Mouse (Mus musculus): ENCODE results near the gene Gga2. TPM values are rescaled to one million over a fixed set of nuclear protein-coding genes. Genes with fewer than 3 reads are reported as not detected.

Gene Gga2
- 22.3 and 28.3 TPM in 2 replicates for polyA plus RNA-seq (2015; fragmentation: Nextera tagmentation; extraction: Ambion mirVana)

DNA sequence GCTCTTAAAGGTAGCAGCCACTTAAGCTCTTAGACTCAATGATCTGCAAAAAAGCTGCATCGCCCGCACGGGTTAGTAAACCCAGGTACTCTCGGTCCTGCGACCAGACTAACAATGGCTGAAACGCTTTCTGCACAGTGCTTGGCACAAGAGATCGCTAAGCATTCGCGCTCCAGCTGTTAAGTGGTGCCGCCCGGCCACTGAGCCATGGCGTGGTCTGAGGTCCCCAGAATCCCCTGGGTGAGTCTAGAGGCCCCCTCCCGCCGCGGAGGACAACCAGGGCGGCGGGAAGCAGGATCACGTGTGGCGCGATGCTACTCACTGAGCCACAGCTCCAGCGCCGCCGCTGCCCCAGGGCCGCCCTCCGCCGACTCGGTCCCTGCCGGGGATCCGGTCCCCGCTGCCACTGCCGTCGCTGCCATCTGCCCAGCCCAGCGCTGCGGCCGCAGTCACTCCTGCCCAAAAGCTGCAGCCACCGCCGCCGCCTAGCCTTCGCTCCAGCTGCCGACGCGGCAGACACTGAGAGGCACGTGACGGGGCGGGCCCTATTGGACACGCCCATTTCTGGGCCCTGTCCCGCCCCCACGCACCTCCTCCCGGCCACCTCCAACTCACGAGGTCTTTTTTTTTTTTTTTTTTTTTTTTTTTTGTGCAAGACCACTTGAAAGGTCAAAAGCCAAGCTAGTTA, at the start of gene Gga2:
Gga2 (minus strand) TSS at position 556 of the 688 bp plus-strand sequence.
- H3K4me2 ChIP-seq (replicated peaks; ENCODE audit: low read depth, low read length), result peak within 1 kb of the TSS; percentile 95
- ATAC-seq (peak; percentile 92), DNase-seq (ENCODE audit: low spot score) (peak; percentile 90)
- 0 out of 2 replicates have a peak, but pooled peaks have one; percentile 4 for TF ChIP-seq CTCF (IDR thresholded peaks at IDR 0.05)
- TF ChIP-seq EP300 (IDR thresholded peaks at IDR 0.05), result no peak
- H3K9ac ChIP-seq (replicated peaks; ENCODE audit: low read depth), result peak within 1 kb of the TSS; percentile 51
- H3K27ac ChIP-seq (ENCODE audit: low read length), result peak within 1 kb of the TSS; percentile 60
- peak within 1 kb of the TSS; percentile 74 for H3K4me3 ChIP-seq (ENCODE audit: low read depth, low read length)
- no peaks in the 10 kb centered on the region for H3K36me3 ChIP-seq (ENCODE audit: insufficient read depth, low read length)
- no peaks in the 10 kb centered on the region for H3K9me3 ChIP-seq (ENCODE audit: low read length)
- no peaks in the 10 kb centered on the region for H3K27me3 ChIP-seq (replicated peaks; ENCODE audit: insufficient read depth, low read length)
- peaks cover 5% of the 10 kb centered on the region; the same call in 1 of the 2 replicates for H3K4me1 ChIP-seq (ENCODE audit: insufficient read depth, low read depth, low read length)
- 3% methylated on average over 47 of the region's 50 CpGs for WGBS

DNA sequence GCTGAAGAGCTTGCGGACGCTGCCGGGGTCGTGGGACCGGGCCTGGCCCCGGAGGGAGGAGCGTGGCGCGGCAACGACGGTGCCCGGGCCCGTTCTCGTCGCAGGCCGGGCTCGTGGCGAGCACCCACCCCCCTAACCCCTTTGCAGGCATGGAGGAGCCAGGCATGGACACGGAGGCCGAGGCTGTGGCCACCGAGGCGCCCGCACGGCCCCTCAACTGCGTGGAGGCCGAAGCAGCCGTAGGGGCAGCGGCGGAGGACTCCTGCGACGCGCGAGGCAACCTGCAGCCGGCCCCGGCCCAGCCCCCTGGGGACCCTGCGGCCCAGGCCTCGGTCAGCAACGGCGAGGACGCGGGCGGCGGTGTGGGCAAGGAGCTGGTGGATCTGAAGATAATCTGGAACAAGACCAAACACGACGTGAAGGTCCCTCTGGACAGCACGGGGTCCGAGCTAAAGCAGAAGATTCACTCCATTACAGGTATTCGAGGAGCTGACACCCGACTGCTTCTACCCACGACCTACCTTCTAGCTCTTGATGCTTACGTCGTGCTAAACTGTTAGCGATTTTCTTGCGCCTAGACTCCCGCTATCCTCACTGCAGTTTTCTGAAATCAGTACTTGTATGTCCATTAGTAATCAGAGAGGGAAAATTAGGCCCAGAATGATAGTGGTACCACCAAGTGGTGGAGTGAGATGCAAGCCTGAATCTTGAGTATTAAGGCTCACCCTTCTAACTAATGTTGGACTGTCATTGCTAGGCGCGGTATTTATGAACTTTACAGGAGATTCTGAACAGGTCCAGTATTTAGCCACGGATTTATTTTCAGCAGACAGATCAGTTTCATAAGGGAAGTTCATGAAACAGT, 46.7 kb upstream of the Gga2 start:
- WGBS, result 1% methylated on average over 54 of the region's 58 CpGs
- ATAC-seq (peak; percentile 14; the same call in 1 of the 2 replicates), DNase-seq (ENCODE audit: low spot score) (peak; percentile 47)
- Histone ChIP-seq H3K4me3 (ENCODE audit: low read depth, low read length) (peak overlapping the region; percentile 90), H3K4me1 (ENCODE audit: insufficient read depth, low read depth, low read length) (peaks cover 4% of the 10 kb centered on the region; the same call in 1 of the 2 replicates), H3K9ac (replicated peaks; ENCODE audit: low read depth) (peak overlapping the region; percentile 96), H3K27ac (ENCODE audit: low read length) (peak overlapping the region; percentile 89), H3K36me3 (ENCODE audit: insufficient read depth, low read length) (peaks cover 14% of the 10 kb centered on the region; the same call in 1 of the 2 replicates), H3K4me2 (replicated peaks; ENCODE audit: low read depth, low read length) (peak overlapping the region; percentile 92), H3K9me3 (ENCODE audit: low read length) (no peaks in the 10 kb centered on the region), H3K27me3 (replicated peaks; ENCODE audit: insufficient read depth, low read length) (no peaks in the 10 kb centered on the region)
- TF ChIP-seq EP300 (IDR thresholded peaks at IDR 0.05) (no peak), CTCF (IDR thresholded peaks at IDR 0.05) (peak; percentile 52)

DNA sequence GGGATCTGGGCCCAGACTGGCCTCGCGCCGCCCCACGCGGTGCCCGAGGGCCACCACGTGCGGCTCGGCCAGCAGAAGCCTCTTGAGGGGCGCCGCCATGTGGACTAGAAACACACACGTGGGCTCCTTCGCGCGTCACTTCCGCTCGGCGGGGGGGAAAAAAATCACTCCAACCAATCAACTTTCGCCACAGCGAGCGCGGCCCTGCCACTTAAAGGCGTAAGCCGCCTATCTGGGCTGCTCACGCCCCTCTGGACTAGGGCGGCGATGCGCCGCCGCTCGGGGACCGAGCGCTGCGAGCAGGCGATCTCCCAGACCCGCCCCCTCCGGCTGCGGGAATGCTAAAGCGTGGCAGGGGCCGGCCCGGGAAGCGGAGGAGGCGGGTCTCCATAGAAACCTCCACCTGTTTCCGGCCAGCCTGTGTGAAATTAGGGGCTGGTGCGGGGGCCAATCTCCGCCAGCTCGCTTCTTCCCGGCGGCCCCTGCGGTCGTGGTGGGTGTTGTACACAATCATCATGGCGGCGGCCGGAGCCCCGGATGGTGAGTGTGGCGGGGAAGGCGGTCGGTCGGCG, 46.0 kb upstream of the Gga2 start, which contains the start of the genes Ubfd1 and Ears2:
Ubfd1 (plus strand) TSS at position 231 of the 572 bp plus-strand sequence.
Ears2 (minus strand) TSS at position 319 of the 572 bp plus-strand sequence.
- peak within 1 kb of the TSS; percentile 90 for H3K4me3 ChIP-seq (ENCODE audit: low read depth, low read length)
- peak within 1 kb of the TSS; percentile 92 for H3K4me2 ChIP-seq (replicated peaks; ENCODE audit: low read depth, low read length)
- peaks cover 8% of the 10 kb centered on the region; the same call in 1 of the 2 replicates for H3K36me3 ChIP-seq (ENCODE audit: insufficient read depth, low read length)
- no peaks in the 10 kb centered on the region for H3K9me3 ChIP-seq (ENCODE audit: low read length)
- H3K27me3 ChIP-seq (replicated peaks; ENCODE audit: insufficient read depth, low read length), result no peaks in the 10 kb centered on the region
- ATAC-seq (peak; percentile 96), DNase-seq (ENCODE audit: low spot score) (peak; percentile 98)
- 0% methylated on average over 58 of the region's 60 CpGs for WGBS
- H3K9ac ChIP-seq (replicated peaks; ENCODE audit: low read depth), result peak within 1 kb of the TSS; percentile 96
- H3K4me1 ChIP-seq (ENCODE audit: insufficient read depth, low read depth, low read length), result peaks cover 4% of the 10 kb centered on the region; the same call in 1 of the 2 replicates
- H3K27ac ChIP-seq (ENCODE audit: low read length), result peak within 1 kb of the TSS; percentile 89
- TF ChIP-seq CTCF (IDR thresholded peaks at IDR 0.05), result 0 out of 2 replicates have a peak, but pooled peaks have one; percentile 26
- 0 out of 2 replicates have a peak, but pooled peaks have one; percentile 29 for TF ChIP-seq EP300 (IDR thresholded peaks at IDR 0.05)

DNA sequence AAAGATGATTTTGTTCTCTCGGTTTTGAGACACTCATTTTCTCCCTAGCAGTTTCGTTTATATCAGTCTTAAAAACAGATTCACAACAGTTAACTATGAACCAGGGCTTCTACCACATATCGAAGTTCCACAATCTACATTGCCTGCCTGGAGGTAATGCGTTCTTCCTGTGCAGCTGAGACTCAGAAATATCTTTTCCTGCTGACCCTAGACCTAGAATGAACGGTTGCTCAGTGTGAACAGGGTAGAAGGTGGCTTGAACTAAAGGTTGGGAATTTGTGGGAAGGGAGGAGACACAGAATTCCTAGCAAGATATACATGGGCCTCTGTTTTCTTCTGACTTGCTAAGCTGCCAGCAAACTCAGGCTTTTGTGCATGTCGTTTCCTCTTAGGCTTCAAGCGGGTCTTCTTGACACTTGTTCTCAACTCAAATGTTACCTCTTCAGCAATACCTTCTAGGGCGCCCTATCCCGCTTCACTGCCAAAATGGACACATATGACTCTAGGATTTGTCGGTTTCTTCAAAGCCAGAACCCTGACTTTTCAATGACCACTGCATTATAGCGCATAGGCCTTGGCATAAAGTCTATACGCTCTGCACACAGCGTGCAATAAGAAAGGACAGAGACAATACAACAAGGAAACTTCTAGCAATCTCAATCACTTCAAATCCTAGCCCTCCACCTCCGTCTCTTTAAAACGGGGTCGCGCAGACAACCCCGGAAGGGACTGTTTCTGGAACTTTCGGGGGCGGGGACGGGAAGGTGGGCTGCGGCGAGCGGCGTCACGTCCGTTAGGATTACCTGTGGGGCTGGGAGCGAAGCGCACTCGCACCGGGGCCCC, 45.3 kb upstream of the Gga2 start:
- Histone ChIP-seq H3K9ac (replicated peaks; ENCODE audit: low read depth) (peak overlapping the region; percentile 96), H3K4me3 (ENCODE audit: low read depth, low read length) (peak overlapping the region; percentile 90), H3K9me3 (ENCODE audit: low read length) (no peaks in the 10 kb centered on the region), H3K4me1 (ENCODE audit: insufficient read depth, low read depth, low read length) (peaks cover 4% of the 10 kb centered on the region; the same call in 1 of the 2 replicates), H3K36me3 (ENCODE audit: insufficient read depth, low read length) (peaks cover 1% of the 10 kb centered on the region; the same call in 1 of the 2 replicates), H3K4me2 (replicated peaks; ENCODE audit: low read depth, low read length) (peak overlapping the region; percentile 92), H3K27ac (ENCODE audit: low read length) (peak overlapping the region; percentile 89), H3K27me3 (replicated peaks; ENCODE audit: insufficient read depth, low read length) (no peaks in the 10 kb centered on the region)
- no peak for TF ChIP-seq CTCF (IDR thresholded peaks at IDR 0.05)
- TF ChIP-seq EP300 (IDR thresholded peaks at IDR 0.05), result no peak
- ATAC-seq, result no peak
- no peak for DNase-seq (ENCODE audit: low spot score)
- WGBS, result 9% methylated on average over 31 of the region's 31 CpGs

DNA sequence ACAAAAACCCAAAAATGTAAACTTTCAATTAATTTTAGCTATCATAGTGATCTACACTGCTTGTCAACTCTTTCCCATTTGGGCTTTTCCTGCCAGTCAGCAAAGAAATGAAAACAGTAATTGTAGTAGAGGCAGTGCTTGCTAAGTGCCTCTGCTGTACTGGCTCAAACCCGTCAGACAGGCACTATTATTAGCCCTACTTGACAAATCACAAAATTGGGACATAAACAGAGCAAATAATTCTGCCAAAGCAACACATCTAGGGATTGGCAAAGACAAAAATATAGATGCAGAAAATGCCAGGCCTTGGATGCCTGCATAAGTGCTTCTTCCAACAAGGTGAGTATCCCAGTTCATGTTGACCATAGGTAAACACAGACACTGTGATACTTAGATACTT, 44.6 kb upstream of the Gga2 start:
- H3K27ac ChIP-seq (ENCODE audit: low read length), result peak overlapping the region; percentile 89; the same call in 1 of the 2 replicates
- TF ChIP-seq EP300 (IDR thresholded peaks at IDR 0.05), result no peak
- H3K4me1 ChIP-seq (ENCODE audit: insufficient read depth, low read depth, low read length), result peaks cover 4% of the 10 kb centered on the region; the same call in 1 of the 2 replicates
- 0 out of 2 replicates have a peak overlapping the region, but pooled peaks have one; percentile 90 for H3K4me3 ChIP-seq (ENCODE audit: low read depth, low read length)
- H3K9ac ChIP-seq (replicated peaks; ENCODE audit: low read depth), result no peak overlapping the region
- DNase-seq (ENCODE audit: low spot score), result peak; percentile 26
- H3K36me3 ChIP-seq (ENCODE audit: insufficient read depth, low read length), result no peaks in the 10 kb centered on the region
- 29% methylated on average over 1 of the region's 1 CpGs for WGBS
- H3K27me3 ChIP-seq (replicated peaks; ENCODE audit: insufficient read depth, low read length), result no peaks in the 10 kb centered on the region
- no peaks in the 10 kb centered on the region for H3K9me3 ChIP-seq (ENCODE audit: low read length)
- no peak for ATAC-seq
- H3K4me2 ChIP-seq (replicated peaks; ENCODE audit: low read depth, low read length), result no peak overlapping the region
